Mouse (Mus musculus): Measurements from ENCODE around the gene Taf4. TPM values are rescaled to one million over a fixed set of nuclear protein-coding genes. Genes with fewer than 3 reads are reported as not detected.

Taf4 gene
- polyA plus RNA-seq (2012; ENCODE audit: insufficient read depth, low replicate concordance) = 9.1 and 14.6 TPM in 2 replicates

GRCm38 (mm10) chr2:179976628-179977343 lies at the start of gene Taf4:
Taf4 (minus strand) TSS chr2:179976646.
- H3K27me3 ChIP-seq (replicated peaks) = no peaks in the 10 kb centered on the region
- TF ChIP-seq FLI1 (IDR thresholded peaks at IDR 0.05; ENCODE audit: low read length) (no peak), GATA1 (IDR thresholded peaks at IDR 0.05; ENCODE audit: borderline replicate concordance, low read length) (no peak)
- peaks cover 75% of the 10 kb centered on the region for H3K4me1 ChIP-seq
- H3K4me3 ChIP-seq (replicated peaks) = peak within 1 kb of the TSS; percentile 100
- no peaks in the 10 kb centered on the region for H3K36me3 ChIP-seq (replicated peaks; ENCODE audit: low read length)
- no peaks in the 10 kb centered on the region for H3K9me3 ChIP-seq

DNA sequence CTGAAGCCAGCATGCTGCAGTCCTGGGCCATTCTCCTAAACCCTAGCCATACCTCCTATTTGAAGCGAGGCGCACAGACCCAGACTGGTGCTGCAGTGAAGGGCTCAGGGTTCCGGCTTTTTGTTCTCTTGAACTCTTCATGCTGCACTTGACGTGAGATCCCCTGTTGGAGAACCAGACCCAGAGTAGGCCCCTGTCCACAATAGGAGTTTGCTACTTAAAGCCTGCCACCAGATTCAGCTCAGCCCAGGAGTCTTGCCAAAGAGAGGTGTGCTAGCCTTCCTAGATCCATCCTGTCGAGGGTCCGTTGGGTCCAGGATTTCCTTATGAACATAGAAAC lies 49.4 kb upstream of the Taf4 start:
- Histone ChIP-seq H3K4me1 (peaks cover 70% of the 10 kb centered on the region), H3K4me3 (replicated peaks) (peak overlapping the region; percentile 98), H3K9me3 (no peaks in the 10 kb centered on the region), H3K27me3 (replicated peaks) (peaks cover 19% of the 10 kb centered on the region), H3K36me3 (replicated peaks; ENCODE audit: low read length) (peaks cover 45% of the 10 kb centered on the region)
- TF ChIP-seq GATA1 (IDR thresholded peaks at IDR 0.05; ENCODE audit: borderline replicate concordance, low read length) = no peak

- H3K4me3 ChIP-seq (replicated peaks) = peak overlapping the region; percentile 98
- H3K36me3 ChIP-seq (replicated peaks; ENCODE audit: low read length) = peaks cover 40% of the 10 kb centered on the region
- peaks cover 24% of the 10 kb centered on the region for H3K27me3 ChIP-seq (replicated peaks)
- no peaks in the 10 kb centered on the region for H3K9me3 ChIP-seq
- no peak for TF ChIP-seq FLI1 (IDR thresholded peaks at IDR 0.05; ENCODE audit: low read length)
- no peak for TF ChIP-seq GATA1 (IDR thresholded peaks at IDR 0.05; ENCODE audit: borderline replicate concordance, low read length)
- H3K4me1 ChIP-seq = peaks cover 66% of the 10 kb centered on the region
These were observed 48.9 kb upstream of the Taf4 start for GRCm38 (mm10) chr2:180025135-180025860.

- H3K27me3 ChIP-seq (replicated peaks) = peaks cover 32% of the 10 kb centered on the region
- peaks cover 65% of the 10 kb centered on the region for H3K4me1 ChIP-seq
- peaks cover 33% of the 10 kb centered on the region for H3K36me3 ChIP-seq (replicated peaks; ENCODE audit: low read length)
- TF ChIP-seq FLI1 (IDR thresholded peaks at IDR 0.05; ENCODE audit: low read length) = peak; percentile 19; the same call in 1 of the 2 replicates
- TF ChIP-seq GATA1 (IDR thresholded peaks at IDR 0.05; ENCODE audit: borderline replicate concordance, low read length) = no peak
- no peaks in the 10 kb centered on the region for H3K9me3 ChIP-seq
- H3K4me3 ChIP-seq (replicated peaks) = peak within 1 kb of the TSS; percentile 98
These were observed 48.1 kb upstream of the Taf4 start, which contains the start of gene Lsm14b for GRCm38 (mm10) chr2:180024401-180025098. Lsm14b (plus strand) TSS chr2:180024987.

DNA sequence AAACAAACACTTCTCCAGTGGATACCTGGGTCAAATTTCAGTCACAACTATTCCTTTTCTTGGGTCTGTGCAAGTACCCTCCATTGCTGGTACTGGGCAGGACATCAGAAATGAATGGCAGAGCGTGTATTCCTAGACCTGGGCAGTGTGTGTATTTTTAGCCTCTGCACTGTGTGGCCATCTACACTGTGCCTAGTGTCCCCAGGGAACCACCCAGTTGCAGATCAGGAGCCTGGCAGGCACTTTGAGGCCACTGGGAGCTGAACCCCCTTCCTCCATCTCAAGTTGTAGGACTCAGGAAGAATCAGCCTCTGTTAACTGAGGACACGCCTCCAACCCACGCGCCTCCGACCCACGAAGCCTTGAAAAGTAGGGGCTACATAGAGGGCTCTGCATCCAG lies 46.3 kb upstream of the Taf4 start:
- Histone ChIP-seq H3K4me1 (peaks cover 57% of the 10 kb centered on the region), H3K36me3 (replicated peaks; ENCODE audit: low read length) (peaks cover 15% of the 10 kb centered on the region), H3K27me3 (replicated peaks) (peaks cover 48% of the 10 kb centered on the region), H3K9me3 (no peaks in the 10 kb centered on the region), H3K4me3 (replicated peaks) (peak overlapping the region; percentile 18)
- no peak for TF ChIP-seq FLI1 (IDR thresholded peaks at IDR 0.05; ENCODE audit: low read length)
- no peak for TF ChIP-seq GATA1 (IDR thresholded peaks at IDR 0.05; ENCODE audit: borderline replicate concordance, low read length)

- Histone ChIP-seq H3K9me3 (no peaks in the 10 kb centered on the region), H3K27me3 (replicated peaks) (peaks cover 56% of the 10 kb centered on the region), H3K4me3 (replicated peaks) (no peak overlapping the region), H3K4me1 (peaks cover 47% of the 10 kb centered on the region), H3K36me3 (replicated peaks; ENCODE audit: low read length) (no peaks in the 10 kb centered on the region)
- no peak for TF ChIP-seq GATA1 (IDR thresholded peaks at IDR 0.05; ENCODE audit: borderline replicate concordance, low read length)
- no peak for TF ChIP-seq FLI1 (IDR thresholded peaks at IDR 0.05; ENCODE audit: low read length)
These were observed 44.5 kb upstream of the Taf4 start for GRCm38 (mm10) chr2:180020919-180021318.

DNA sequence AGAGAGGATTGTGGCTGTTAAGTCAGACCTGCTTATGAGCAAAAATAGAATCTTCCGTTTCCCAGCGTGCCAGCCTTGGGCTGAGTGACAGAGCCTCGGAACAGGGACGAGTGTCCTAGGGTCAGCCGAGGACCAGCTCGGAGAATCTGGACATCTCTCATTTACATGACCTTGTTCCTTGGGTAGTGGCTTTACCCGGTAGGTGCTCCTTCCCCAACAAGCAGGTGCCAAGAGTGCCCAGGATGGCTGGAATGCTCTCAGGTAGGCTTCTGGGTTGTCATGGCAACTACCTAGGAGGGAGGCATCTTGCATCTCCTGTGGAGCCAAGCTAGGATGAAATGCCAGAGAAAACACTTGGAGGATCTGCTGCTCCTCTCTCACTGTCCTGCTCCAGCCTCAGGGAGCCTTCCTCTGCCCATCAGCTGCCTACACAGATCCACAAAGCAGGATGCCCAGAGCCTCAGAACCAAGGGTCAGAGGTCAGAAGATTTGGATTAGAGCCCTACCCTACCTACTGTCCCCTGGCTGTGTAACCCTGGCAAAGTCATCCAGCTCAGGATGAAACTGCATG lies 43.7 kb upstream of the Taf4 start:
- H3K36me3 ChIP-seq (replicated peaks; ENCODE audit: low read length) = no peaks in the 10 kb centered on the region
- H3K4me1 ChIP-seq = peaks cover 41% of the 10 kb centered on the region
- TF ChIP-seq GATA1 (IDR thresholded peaks at IDR 0.05; ENCODE audit: borderline replicate concordance, low read length) = no peak
- TF ChIP-seq FLI1 (IDR thresholded peaks at IDR 0.05; ENCODE audit: low read length) = no peak
- no peak overlapping the region for H3K4me3 ChIP-seq (replicated peaks)
- H3K9me3 ChIP-seq = no peaks in the 10 kb centered on the region
- H3K27me3 ChIP-seq (replicated peaks) = peaks cover 62% of the 10 kb centered on the region

- H3K36me3 ChIP-seq (replicated peaks; ENCODE audit: low read length) = no peaks in the 10 kb centered on the region
- H3K27me3 ChIP-seq (replicated peaks) = peaks cover 75% of the 10 kb centered on the region
- no peak overlapping the region for H3K4me3 ChIP-seq (replicated peaks)
- H3K9me3 ChIP-seq = no peaks in the 10 kb centered on the region
- TF ChIP-seq FLI1 (IDR thresholded peaks at IDR 0.05; ENCODE audit: low read length) (no peak), GATA1 (IDR thresholded peaks at IDR 0.05; ENCODE audit: borderline replicate concordance, low read length) (no peak)
- peaks cover 45% of the 10 kb centered on the region for H3K4me1 ChIP-seq
These were observed 42.1 kb upstream of the Taf4 start for GRCm38 (mm10) chr2:180018573-180018972.

- Histone ChIP-seq H3K9me3 (no peaks in the 10 kb centered on the region), H3K4me3 (replicated peaks) (no peak overlapping the region), H3K36me3 (replicated peaks; ENCODE audit: low read length) (no peaks in the 10 kb centered on the region), H3K4me1 (peaks cover 35% of the 10 kb centered on the region), H3K27me3 (replicated peaks) (peaks cover 70% of the 10 kb centered on the region)
- TF ChIP-seq GATA1 (IDR thresholded peaks at IDR 0.05; ENCODE audit: borderline replicate concordance, low read length) = no peak
- no peak for TF ChIP-seq FLI1 (IDR thresholded peaks at IDR 0.05; ENCODE audit: low read length)
These were observed 41.2 kb upstream of the Taf4 start for GRCm38 (mm10) chr2:180017632-180018031.
